Mouse (Mus musculus) bone marrow macrophage, adult 2 months (primary cell): ENCODE results near the gene Vav2.

Experiments
- CTCF ChIP-seq: IDR thresholded peaks from 2 replicates; pipeline ENCODE4 v1.5.1; 2012; ENCODE audit warnings: low read depth, mild to moderate bottlenecking, low read length, moderate library complexity
- POLR2A ChIP-seq: IDR thresholded peaks from 2 replicates; pipeline ENCODE4 v1.6.1; 2012; ENCODE audit warnings: mild to moderate bottlenecking, low read depth, low read length, borderline replicate concordance

DNA sequence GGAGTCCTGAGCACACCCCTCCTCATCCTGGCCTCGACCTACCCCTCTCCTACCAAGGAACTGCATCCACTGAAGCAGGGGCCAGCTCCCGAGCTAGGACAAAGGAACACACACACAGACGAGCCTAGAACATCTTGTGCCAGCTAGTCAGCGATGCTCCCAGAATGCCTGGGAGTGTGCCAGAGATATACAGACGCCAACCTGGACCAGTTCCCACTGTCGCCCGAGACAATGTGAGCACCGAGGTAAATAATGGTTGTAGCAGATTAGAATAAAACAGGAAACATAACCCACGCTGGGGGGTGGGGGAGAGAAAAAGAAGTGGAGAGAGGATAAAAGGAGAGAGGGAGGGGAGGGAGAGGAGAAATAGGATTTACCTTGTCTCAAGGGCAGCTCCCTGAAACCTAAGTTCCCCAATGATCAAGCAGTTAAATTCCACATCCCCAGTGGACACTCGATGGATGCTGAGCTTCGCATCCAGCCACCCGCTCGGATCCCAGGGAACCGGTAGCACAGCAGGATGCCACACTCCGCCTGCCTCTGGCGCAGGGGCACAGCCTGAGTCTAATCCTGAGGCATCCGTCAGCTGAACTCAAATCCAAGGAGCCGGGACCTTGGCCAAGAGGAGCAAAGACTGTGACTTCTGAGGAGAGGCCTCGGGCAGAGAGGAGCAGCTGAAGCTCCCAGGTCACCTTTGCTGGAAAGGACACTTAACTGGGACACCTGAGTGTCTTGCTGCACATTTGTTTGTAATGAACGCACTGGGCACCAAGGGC, 5.4 kb downstream of the Vav2 start:
- no peak for TF ChIP-seq CTCF
- TF ChIP-seq POLR2A: no peak
